8 mouse cellular contexts compared by ENCODE assay signal in genomic region chr2:152363245-152364147, GRCm38 (mm10). TPM values are rescaled to one million over a fixed set of nuclear protein-coding genes. Genes with fewer than 3 reads are reported as not detected.
DNase-seq lines count a peak whose midpoint lies in the region; ATAC-seq and TF ChIP-seq lines count a peak whose summit lies in the region.

No protein-coding gene starts in this region.

- in situ Hi-C loops in ES-E14 (cut with MboI; ENCODE audit: low sequenced_read_pairs in 2 of 2, unreplicated experiment in 2 of 2) = loop anchor here in 1 of 2 experiments (10.0 kb wide), 1 partner anchor 339 kb away; no protein-coding TSS in a partner anchor

- peak overlapping the region; percentile 38 for H3K4me2 ChIP-seq in forebrain, embryonic 12.5 days
- peak overlapping the region; percentile 51 for H3K4me2 ChIP-seq in neural tube, embryonic 15.5 days

- no peaks in the 10 kb centered on the region for H3K36me3 ChIP-seq in ES-E14 (ENCODE audit: control insufficient read depth, insufficient read depth, low read length, poor library complexity, severe bottlenecking)
- H3K36me3 ChIP-seq in forebrain, embryonic 12.5 days (replicated peaks) = no peaks in the 10 kb centered on the region
- H3K36me3 ChIP-seq in neural tube, embryonic 15.5 days = no peaks in the 10 kb centered on the region

- peaks cover 2 to 13% of the 10 kb centered on the region in 2 experiments; a peak in 2 of 4 replicates for H3K4me1 ChIP-seq in ES-E14 (ENCODE audit: control insufficient read depth in 2 of 2, insufficient read depth in 2 of 2, low read length in 2 of 2, poor library complexity in 1 of 2)
- peaks cover 5% of the 10 kb centered on the region; the same call in 1 of the 2 replicates for H3K4me1 ChIP-seq in forebrain, embryonic 12.5 days
- peaks cover 5% of the 10 kb centered on the region for H3K4me1 ChIP-seq in neural tube, embryonic 15.5 days

- ATAC-seq in forebrain, embryonic 12.5 days (ENCODE audit: low FRiP score) = peak; percentile 69
- ATAC-seq in neural tube, embryonic 15.5 days (ENCODE audit: low FRiP score) = peak; percentile 69

- 11% methylated on average over 17 of the region's 17 CpGs for WGBS in forebrain, embryonic 12.5 days
- 12% methylated on average over 17 of the region's 17 CpGs for WGBS in neural tube, embryonic 15.5 days

- H3K9ac ChIP-seq in ES-E14 (ENCODE audit: insufficient read depth, low read depth, low read length, poor library complexity, severe bottlenecking) = peak overlapping the region; percentile 45; the same call in 1 of the 2 replicates
- no peak overlapping the region; the same call in 1 of the 2 replicates for H3K9ac ChIP-seq in forebrain, embryonic 12.5 days
- no peak overlapping the region; the same call in 1 of the 2 replicates for H3K9ac ChIP-seq in neural tube, embryonic 15.5 days (replicated peaks)

- H3K4me3 ChIP-seq in ES-E14 (ENCODE audit: insufficient read depth in 1 of 2, low read depth in 1 of 2, low read length in 2 of 2, poor library complexity in 1 of 2, severe bottlenecking in 1 of 2) = peak overlapping the region; percentile 1 to 55; a peak in 3 of 4 replicates
- H3K4me3 ChIP-seq in forebrain, embryonic 12.5 days (replicated peaks) = peak overlapping the region; percentile 4
- peak overlapping the region; percentile 19; the same call in 1 of the 2 replicates for H3K4me3 ChIP-seq in neural tube, embryonic 15.5 days (replicated peaks)

- DNase-seq in ES-E14 (ENCODE audit: low read depth, low spot score) = peak; percentile 89
- DNase-seq in c-Kit-positive CD71-positive TER-119-positive erythroid progenitor cells, embryonic 14.5 days (ENCODE audit: low spot score) = peak; percentile 76
- DNase-seq in heart, postnatal 14 days = peak; percentile 73 to 89
- peak; percentile 75 for DNase-seq in layer of hippocampus, adult 11-12 months (ENCODE audit: low spot score)
- peak; percentile 88 to 93 for DNase-seq in lung, adult 18-20 months
- peak; percentile 89 for DNase-seq in testis, postnatal 10 days (ENCODE audit: low spot score)

- H3K27ac ChIP-seq in ES-E14 (ENCODE audit: insufficient read depth, low read depth, low read length, poor library complexity, severe bottlenecking) = peak overlapping the region; percentile 32
- H3K27ac ChIP-seq in forebrain, embryonic 12.5 days = peak overlapping the region; percentile 74
- H3K27ac ChIP-seq in neural tube, embryonic 15.5 days (replicated peaks) = peak overlapping the region; percentile 61

- H3K9me3 ChIP-seq in ES-E14 (ENCODE audit: control insufficient read depth, insufficient read depth, low read depth, low read length) = no peaks in the 10 kb centered on the region
- no peaks in the 10 kb centered on the region for H3K9me3 ChIP-seq in forebrain, embryonic 12.5 days
- no peaks in the 10 kb centered on the region for H3K9me3 ChIP-seq in neural tube, embryonic 15.5 days (replicated peaks)

- intact Hi-C loops in heart, postnatal 14 days (cut with DNase I) = no loop called here

- 0 out of 2 replicates have a peak, but pooled peaks cover 8% of the 10 kb centered on the region for H3K27me3 ChIP-seq in forebrain, embryonic 12.5 days
- H3K27me3 ChIP-seq in neural tube, embryonic 15.5 days (replicated peaks) = no peaks in the 10 kb centered on the region

TF ChIP-seq in ES-E14, 5 proteins besides CTCF, POLR2A, EP300 and RAD21:
- TF ChIP-seq ZNF384 (IDR thresholded peaks at IDR 0.05; ENCODE audit: low read depth, low read length) (no peak), MAFK (IDR thresholded peaks at IDR 0.05; ENCODE audit: insufficient read depth, low read depth, low read length) (no peak), ZC3H11A (IDR thresholded peaks at IDR 0.05; ENCODE audit: borderline replicate concordance, low read depth, low read length) (peak; percentile 10; the same call in 1 of the 2 replicates), CHD2 (IDR thresholded peaks at IDR 0.05; ENCODE audit: low read depth, low read length) (no peak)

RNA-seq across cellular contexts. Expression of gene Nrsn2, which starts 12.9 kb away (rescaled TPM):
- total RNA-seq in ES-E14 (2012; rRNA removed) = 2.1 and 3.3 TPM in 2 replicates
- 11.1 and 12.4 TPM in 2 replicates for polyA plus RNA-seq in forebrain, embryonic 12.5 days (2016; fragmentation: Nextera tagmentation; extraction: Ambion mirVana)
- not detected for total RNA-seq in heart, postnatal 14 days (2021)
- 50.9 and 60.3 TPM in 2 replicates for polyA plus RNA-seq in neural tube, embryonic 15.5 days (2015; fragmentation: Nextera tagmentation; extraction: Ambion mirVana)

RNA-seq across cellular contexts. Expression of gene Trib3, which starts 19.7 kb away (rescaled TPM):
- 18.5 and 29.2 TPM in 2 replicates for total RNA-seq in ES-E14 (2012; rRNA removed)
- polyA plus RNA-seq in forebrain, embryonic 12.5 days (2016; fragmentation: Nextera tagmentation; extraction: Ambion mirVana) = 1.6 and 2.8 TPM in 2 replicates
- 1 to 10 TPM; 3.2 to 3.4 TPM for total RNA-seq in heart, postnatal 14 days (2021)
- polyA plus RNA-seq in neural tube, embryonic 15.5 days (2015; fragmentation: Nextera tagmentation; extraction: Ambion mirVana) = 1.8 and 1.9 TPM in 2 replicates

RNA-seq across cellular contexts. Expression of gene Rbck1, which starts 31.0 kb away (rescaled TPM):
- total RNA-seq in ES-E14 (2012; rRNA removed) = 69.9 and 113 TPM in 2 replicates
- polyA plus RNA-seq in forebrain, embryonic 12.5 days (2016; fragmentation: Nextera tagmentation; extraction: Ambion mirVana) = 93.1 and 98.4 TPM in 2 replicates
- 10 to 100 TPM; 69.1 to 71.2 TPM for total RNA-seq in heart, postnatal 14 days (2021)
- polyA plus RNA-seq in neural tube, embryonic 15.5 days (2015; fragmentation: Nextera tagmentation; extraction: Ambion mirVana) = 99.8 and 109 TPM in 2 replicates

RNA-seq across cellular contexts. Expression of gene Sox12, which starts 34.4 kb away (rescaled TPM):
- 7.4 and 9.1 TPM in 2 replicates for total RNA-seq in ES-E14 (2012; rRNA removed)
- polyA plus RNA-seq in forebrain, embryonic 12.5 days (2016; fragmentation: Nextera tagmentation; extraction: Ambion mirVana) = 16.3 and 19.3 TPM in 2 replicates
- total RNA-seq in heart, postnatal 14 days (2021) = 10 to 100 TPM; 14.4 to 15.5 TPM
- 10.1 and 12.1 TPM in 2 replicates for polyA plus RNA-seq in neural tube, embryonic 15.5 days (2015; fragmentation: Nextera tagmentation; extraction: Ambion mirVana)

RNA-seq across cellular contexts. Expression of gene Zcchc3, which starts 51.3 kb away (rescaled TPM):
- 21.4 and 22.9 TPM in 2 replicates for total RNA-seq in ES-E14 (2012; rRNA removed)
- 55.2 and 55.9 TPM in 2 replicates for polyA plus RNA-seq in forebrain, embryonic 12.5 days (2016; fragmentation: Nextera tagmentation; extraction: Ambion mirVana)
- total RNA-seq in heart, postnatal 14 days (2021) = 10 to 100 TPM; 12.0 TPM
- 17.5 and 18.7 TPM in 2 replicates for polyA plus RNA-seq in neural tube, embryonic 15.5 days (2015; fragmentation: Nextera tagmentation; extraction: Ambion mirVana)

Comparison
In these comparisons a context has a peak if more than half of its experiments do, and no peak if none do; other contexts are left out.
1. Peak in every context shown above with its lines: DNase-seq, ATAC-seq, H3K4me3 ChIP-seq and H3K27ac ChIP-seq.